Mouse (Mus musculus): ENCODE results near the gene Elovl7.

The Elovl7 gene

GRCm38 (mm10) chr13:108214081-108214484, at the start of gene Elovl7:
Gene Elovl7 (plus strand): TSS chr13:108214404.
- peak; percentile 70 for DNase-seq (ENCODE audit: low spot score)

- DNase-seq (ENCODE audit: low spot score), result no peak
Observed at GRCm38 (mm10) chr13:108164621-108165020, 49.6 kb upstream of the Elovl7 start.

GRCm38 (mm10) chr13:108170002-108170401, 44.2 kb upstream of the Elovl7 start:
- no peak for DNase-seq (ENCODE audit: low spot score)

- no peak for DNase-seq (ENCODE audit: low spot score)
Observed at GRCm38 (mm10) chr13:108170511-108170910, 43.7 kb upstream of the Elovl7 start.

- DNase-seq (ENCODE audit: low spot score), result no peak
Observed at GRCm38 (mm10) chr13:108179618-108180017, 34.6 kb upstream of the Elovl7 start.

- no peak for DNase-seq (ENCODE audit: low spot score)
Observed at GRCm38 (mm10) chr13:108180821-108181220, 33.4 kb upstream of the Elovl7 start.

- no peak for DNase-seq (ENCODE audit: low spot score)
Observed at GRCm38 (mm10) chr13:108184743-108185255, 29.4 kb upstream of the Elovl7 start.

GRCm38 (mm10) chr13:108185530-108185929, 28.7 kb upstream of the Elovl7 start:
- no peak for DNase-seq (ENCODE audit: low spot score)

GRCm38 (mm10) chr13:108187994-108188393, 26.2 kb upstream of the Elovl7 start:
- DNase-seq (ENCODE audit: low spot score), result no peak

- DNase-seq (ENCODE audit: low spot score), result peak; percentile 62
Observed at GRCm38 (mm10) chr13:108191074-108191720, 23.0 kb upstream of the Elovl7 start.

GRCm38 (mm10) chr13:108195474-108195873, 18.7 kb upstream of the Elovl7 start:
- DNase-seq (ENCODE audit: low spot score), result no peak

- DNase-seq (ENCODE audit: low spot score), result no peak
Observed at GRCm38 (mm10) chr13:108204857-108205256, 9.3 kb upstream of the Elovl7 start.

GRCm38 (mm10) chr13:108207447-108207846, 6.8 kb upstream of the Elovl7 start:
- DNase-seq (ENCODE audit: low spot score), result no peak

- no peak for DNase-seq (ENCODE audit: low spot score)
Observed at GRCm38 (mm10) chr13:108208090-108208489, 6.1 kb upstream of the Elovl7 start.

GRCm38 (mm10) chr13:108210960-108211359, 3.2 kb upstream of the Elovl7 start:
- DNase-seq (ENCODE audit: low spot score), result no peak

GRCm38 (mm10) chr13:108212397-108213018, 1.7 kb upstream of the Elovl7 start:
- no peak for DNase-seq (ENCODE audit: low spot score)

GRCm38 (mm10) chr13:108214485-108215107, 392 bp downstream of the Elovl7 start:
- DNase-seq (ENCODE audit: low spot score), result peak; percentile 40

- no peak for DNase-seq (ENCODE audit: low spot score)
Observed at GRCm38 (mm10) chr13:108215231-108215780, 1.1 kb downstream of the Elovl7 start.

GRCm38 (mm10) chr13:108219773-108220172, 5.6 kb downstream of the Elovl7 start:
- DNase-seq (ENCODE audit: low spot score), result no peak

- no peak for DNase-seq (ENCODE audit: low spot score)
Observed at GRCm38 (mm10) chr13:108229191-108229590, 15.0 kb downstream of the Elovl7 start.

GRCm38 (mm10) chr13:108229634-108230330, 15.6 kb downstream of the Elovl7 start:
- DNase-seq (ENCODE audit: low spot score), result no peak

GRCm38 (mm10) chr13:108240012-108240411, 25.8 kb downstream of the Elovl7 start:
- no peak for DNase-seq (ENCODE audit: low spot score)

Measured in testis, postnatal 10 days (tissue).